ENCODE assay signal across 13 mouse cellular contexts in the genomic region with DNA sequence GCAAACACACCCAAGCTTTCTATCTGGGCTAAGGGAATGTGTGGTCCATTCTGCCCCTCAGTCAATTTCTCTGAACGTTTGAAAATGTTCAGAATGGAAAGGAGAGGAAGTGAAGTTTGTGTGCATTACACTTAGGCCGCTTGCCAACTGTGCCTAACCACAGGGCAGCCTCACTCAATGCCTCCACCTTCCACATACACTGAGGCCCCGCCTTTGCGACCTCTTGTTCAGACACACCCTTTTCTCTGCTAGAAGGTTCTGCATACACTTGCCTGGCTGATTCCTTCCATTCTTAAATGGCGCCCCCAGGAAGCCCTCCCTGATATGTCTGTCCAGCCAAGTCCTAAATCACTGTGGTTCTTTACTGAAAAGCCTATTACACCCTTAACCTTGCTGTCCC. TPM values are rescaled to one million over a fixed set of nuclear protein-coding genes. Genes with fewer than 3 reads are reported as not detected.
A peak's percentile ranks its signal among the peaks of the same experiment; 100 is the strongest.
DNase-seq lines count a peak whose midpoint lies in the region; ATAC-seq and TF ChIP-seq lines count a peak whose summit lies in the region.
"Had no signal": no experiment of that assay in that cellular context is flagged by ENCODE, and none has a peak within 500 bp of the region (broad histone marks: within the 10 kb centered on the region; RNA-seq: fewer than 3 reads in every experiment).

No protein-coding gene starts in this region.

- no peak overlapping the region for H3K9ac ChIP-seq in lung, embryonic 14.5 days
- H3K9ac ChIP-seq in hindbrain, embryonic 13.5 days = no peak overlapping the region
- no peak overlapping the region for H3K9ac ChIP-seq in forebrain, embryonic 11.5 days (ENCODE audit: low read length)
- H3K9ac ChIP-seq: heart, embryonic 12.5 days had no signal

- no peaks in the 10 kb centered on the region for H3K27me3 ChIP-seq in lung, embryonic 14.5 days (ENCODE audit: insufficient read depth, low read length)
- H3K27me3 ChIP-seq in hindbrain, embryonic 13.5 days = no peaks in the 10 kb centered on the region
- no peaks in the 10 kb centered on the region for H3K27me3 ChIP-seq in forebrain, embryonic 11.5 days (ENCODE audit: control insufficient read depth, insufficient read depth, low read length)
- H3K27me3 ChIP-seq: heart, embryonic 12.5 days had no signal

- ATAC-seq in lung, embryonic 14.5 days (ENCODE audit: insufficient read depth) = no peak
- ATAC-seq in megakaryocyte-erythroid progenitor cell, adult 5-6 weeks (replicated peaks; ENCODE audit: low FRiP score, low TSS enrichment, poor library complexity, severe bottlenecking) = peak; percentile 98
- ATAC-seq in hindbrain, embryonic 13.5 days (ENCODE audit: low FRiP score) = no peak
- no peak for ATAC-seq in forebrain, embryonic 11.5 days (replicated peaks; ENCODE audit: low FRiP score)

- no peak for TF ChIP-seq CTCF in lung, embryonic 14.5 days (IDR thresholded peaks at IDR 0.05; ENCODE audit: low read depth)

- H3K9me3 ChIP-seq in lung, embryonic 14.5 days (ENCODE audit: low read depth, low read length) = no peaks in the 10 kb centered on the region
- no peaks in the 10 kb centered on the region for H3K9me3 ChIP-seq in hindbrain, embryonic 13.5 days
- H3K9me3 ChIP-seq in forebrain, embryonic 11.5 days (ENCODE audit: control insufficient read depth, low read length) = no peaks in the 10 kb centered on the region
- H3K9me3 ChIP-seq: heart, embryonic 12.5 days; limb, embryonic 10.5 days had no signal

- no peak overlapping the region for H3K27ac ChIP-seq in lung, embryonic 14.5 days (ENCODE audit: low read depth)
- H3K27ac ChIP-seq in hindbrain, embryonic 13.5 days = no peak overlapping the region
- H3K27ac ChIP-seq in forebrain, embryonic 11.5 days (ENCODE audit: low read depth, low read length) = no peak overlapping the region
- H3K27ac ChIP-seq: limb, embryonic 10.5 days; macrophage had no signal

- 69% methylated on average over 5 of the region's 5 CpGs for WGBS in lung, embryonic 14.5 days
- WGBS in hindbrain, embryonic 13.5 days = 92% methylated on average over 5 of the region's 5 CpGs
- WGBS in forebrain, embryonic 11.5 days = 84% methylated on average over 5 of the region's 5 CpGs

- no peak overlapping the region for H3K4me3 ChIP-seq in lung, embryonic 14.5 days (ENCODE audit: low read depth, low read length)
- no peak overlapping the region for H3K4me3 ChIP-seq in hindbrain, embryonic 13.5 days
- no peak overlapping the region for H3K4me3 ChIP-seq in forebrain, embryonic 11.5 days (ENCODE audit: low read depth, low read length)
- H3K4me3 ChIP-seq: heart, embryonic 12.5 days; limb, embryonic 10.5 days had no signal

- H3K36me3 ChIP-seq in lung, embryonic 14.5 days (ENCODE audit: insufficient read depth) = peaks cover 20% of the 10 kb centered on the region; the same call in 1 of the 2 replicates
- H3K36me3 ChIP-seq in hindbrain, embryonic 13.5 days = peaks cover 75% of the 10 kb centered on the region
- no peaks in the 10 kb centered on the region for H3K36me3 ChIP-seq in forebrain, embryonic 11.5 days (ENCODE audit: control insufficient read depth, insufficient read depth, low read length)

- no peak overlapping the region for H3K4me2 ChIP-seq in lung, embryonic 14.5 days
- H3K4me2 ChIP-seq in hindbrain, embryonic 13.5 days = no peak overlapping the region
- no peak overlapping the region for H3K4me2 ChIP-seq in forebrain, embryonic 11.5 days (ENCODE audit: low read depth, low read length, severe bottlenecking)
- H3K4me2 ChIP-seq: heart, embryonic 12.5 days had no signal

- DNase-seq in CD4-positive, CD25-positive, alpha-beta regulatory T cell, adult 2 months (ENCODE audit: low read depth, low spot score) = peak; percentile 37
- peak; percentile 5 for DNase-seq in T-cell, adult 2 months (ENCODE audit: low spot score)
- DNase-seq in lung, embryonic 14.5 days = peak; percentile 29
- DNase-seq in forebrain, embryonic 11.5 days (ENCODE audit: low spot score) = no peak
- no peak for DNase-seq in kidney, postnatal 4 days
- DNase-seq: adrenal gland, postnatal 36 days; kidney, adult 8-10 months; thymus, postnatal 36 days had no signal

- H3K4me1 ChIP-seq in lung, embryonic 14.5 days (ENCODE audit: insufficient read depth) = no peaks in the 10 kb centered on the region
- no peaks in the 10 kb centered on the region for H3K4me1 ChIP-seq in hindbrain, embryonic 13.5 days (replicated peaks)
- H3K4me1 ChIP-seq in forebrain, embryonic 11.5 days (replicated peaks; ENCODE audit: control insufficient read depth, insufficient read depth, low read length) = no peaks in the 10 kb centered on the region
- H3K4me1 ChIP-seq: heart, embryonic 12.5 days; limb, embryonic 10.5 days had no signal

RNA-seq across cellular contexts. Expression of gene Tgfbrap1, which starts 27.7 kb away (rescaled TPM):
- 13.1 and 13.2 TPM in 2 replicates for polyA plus RNA-seq in lung, embryonic 14.5 days (2014; fragmentation: Nextera tagmentation; extraction: Ambion mirVana)
- 23.1 and 30.6 TPM in 2 replicates for total RNA-seq in megakaryocyte-erythroid progenitor cell, adult 5-6 weeks (2014; fragmentation: Nextera tagmentation)
- 9.1 and 16.9 TPM in 2 replicates for total RNA-seq in megakaryocyte-erythroid progenitor cell, adult 5-6 weeks (2017)
- polyA plus RNA-seq in hindbrain, embryonic 13.5 days (2015; fragmentation: Nextera tagmentation; extraction: Ambion mirVana) = 16.0 and 16.4 TPM in 2 replicates
- polyA plus RNA-seq in forebrain, embryonic 11.5 days (2014; fragmentation: Nextera tagmentation; extraction: Ambion mirVana) = 17.3 and 17.6 TPM in 2 replicates

RNA-seq across cellular contexts. Expression of gene AI597479, which starts 27.8 kb away (rescaled TPM):
- 32.0 and 32.4 TPM in 2 replicates for polyA plus RNA-seq in lung, embryonic 14.5 days (2014; fragmentation: Nextera tagmentation; extraction: Ambion mirVana)
- 9.2 and 12.5 TPM in 2 replicates for total RNA-seq in megakaryocyte-erythroid progenitor cell, adult 5-6 weeks (2014; fragmentation: Nextera tagmentation)
- total RNA-seq in megakaryocyte-erythroid progenitor cell, adult 5-6 weeks (2017) = 20.3 and 27.2 TPM in 2 replicates
- polyA plus RNA-seq in hindbrain, embryonic 13.5 days (2015; fragmentation: Nextera tagmentation; extraction: Ambion mirVana) = 48.0 and 48.3 TPM in 2 replicates
- polyA plus RNA-seq in forebrain, embryonic 11.5 days (2014; fragmentation: Nextera tagmentation; extraction: Ambion mirVana) = 38.3 and 41.8 TPM in 2 replicates

Comparison
In these comparisons a context has a peak if more than half of its experiments do, and no peak if none do; other contexts are left out.
1. DNase-seq: peak in CD4-positive, CD25-positive, alpha-beta regulatory T cell, adult 2 months (single experiment), T-cell, adult 2 months (single experiment) and lung, embryonic 14.5 days (single experiment); none in forebrain, embryonic 11.5 days (single experiment) and kidney, postnatal 4 days (0 of 2).